ENCODE assay signal across 28 mouse cellular contexts in genomic region chr1:151258090-151258954, GRCm38 (mm10). TPM values are rescaled to one million over a fixed set of nuclear protein-coding genes. Genes with fewer than 3 reads are reported as not detected.
DNase-seq lines count a peak whose midpoint lies in the region; ATAC-seq lines count a peak whose summit lies in the region.
"Had no signal": no experiment of that assay in that cellular context is flagged by ENCODE, and none has a peak within 500 bp of the region (broad histone marks: within the 10 kb centered on the region; RNA-seq: fewer than 3 reads in every experiment).

No protein-coding gene starts in this region.

- no peaks in the 10 kb centered on the region for H3K9me3 ChIP-seq in liver, embryonic 12.5 days (replicated peaks)
- H3K9me3 ChIP-seq in liver, embryonic 11.5 days (ENCODE audit: control insufficient read depth, low read length), result no peaks in the 10 kb centered on the region
- H3K9me3 ChIP-seq: embryonic facial prominence, embryonic 15.5 days; forebrain, embryonic 15.5 days; limb, embryonic 12.5 days; midbrain, embryonic 13.5 days; neural tube, embryonic 15.5 days had no signal

- H3K4me3 ChIP-seq in liver, embryonic 12.5 days, result no peak overlapping the region
- H3K4me3 ChIP-seq in liver, embryonic 11.5 days (ENCODE audit: low read depth, low read length), result no peak overlapping the region
- H3K4me3 ChIP-seq: embryonic facial prominence, embryonic 15.5 days; forebrain, embryonic 15.5 days; gastrocnemius, adult 2 months; heart, adult 2 months; limb, embryonic 12.5 days; midbrain, embryonic 13.5 days; myocyte; neural tube, embryonic 15.5 days had no signal

- peaks cover 20% of the 10 kb centered on the region for H3K4me1 ChIP-seq in liver, embryonic 12.5 days
- peaks cover 8% of the 10 kb centered on the region for H3K4me1 ChIP-seq in liver, embryonic 11.5 days (replicated peaks; ENCODE audit: control insufficient read depth, insufficient read depth, low read length)
- H3K4me1 ChIP-seq: neural tube, embryonic 15.5 days had no signal

- ATAC-seq in frontal cortex, adult (ENCODE audit: low TSS enrichment), result peak; percentile 92
- peak; percentile 24; the same call in 1 of the 2 replicates for ATAC-seq in liver, embryonic 12.5 days
- no peak; the same call in 1 of the 2 replicates for ATAC-seq in liver, embryonic 11.5 days (replicated peaks; ENCODE audit: low FRiP score)
- ATAC-seq in megakaryocyte-erythroid progenitor cell, adult 5-6 weeks (replicated peaks; ENCODE audit: low FRiP score, low TSS enrichment, poor library complexity, severe bottlenecking), result peak; percentile 50; the same call in 1 of the 2 replicates
- ATAC-seq: CD4-positive, CD25-positive, alpha-beta regulatory T cell, adult 4 months; forebrain, embryonic 15.5 days; midbrain, embryonic 13.5 days had no signal

- 42% methylated on average over 14 of the region's 14 CpGs for WGBS in liver, embryonic 12.5 days (ENCODE audit: insufficient replicate concordance)
- WGBS in liver, embryonic 11.5 days, result 51% methylated on average over 14 of the region's 14 CpGs

- H3K27ac ChIP-seq in liver, embryonic 12.5 days, result no peak overlapping the region
- no peak overlapping the region for H3K27ac ChIP-seq in liver, embryonic 11.5 days (ENCODE audit: low read depth, low read length)
- H3K27ac ChIP-seq: embryonic facial prominence, embryonic 15.5 days; forebrain, embryonic 15.5 days; gastrocnemius, adult 2 months; heart, adult 2 months; hindbrain, embryonic 14.5 days; limb, embryonic 12.5 days; midbrain, embryonic 13.5 days; neural tube, embryonic 15.5 days; stomach, postnatal 0 days had no signal

- DNase-seq in frontal cortex, postnatal 10 days (ENCODE audit: low spot score in 2 of 2), result no peak
- DNase-seq in liver, embryonic 11.5 days (ENCODE audit: low spot score), result no peak
- DNase-seq in brain, adult 2 months (ENCODE audit: low read depth, low spot score), result peak; percentile 21
- no peak for DNase-seq in spleen, postnatal 10 days (ENCODE audit: low spot score in 2 of 2)
- DNase-seq in lung, adult 18-20 months, result no peak
- DNase-seq: cerebellum, adult 9-11 months; gastrocnemius, adult 2 months; heart, adult 2 months; kidney, adult 18-20 months; lung, postnatal 36 days; right cerebral cortex, postnatal 25 days; thymus, postnatal 14 days had no signal

- H3K9ac ChIP-seq in liver, embryonic 12.5 days, result no peak overlapping the region
- H3K9ac ChIP-seq in liver, embryonic 11.5 days (ENCODE audit: low read depth, low read length), result no peak overlapping the region
- H3K9ac ChIP-seq: embryonic facial prominence, embryonic 15.5 days; forebrain, embryonic 15.5 days; hindbrain, embryonic 14.5 days; limb, embryonic 12.5 days; midbrain, embryonic 13.5 days; neural tube, embryonic 15.5 days had no signal

- no peak overlapping the region for H3K4me2 ChIP-seq in liver, embryonic 12.5 days
- H3K4me2 ChIP-seq in liver, embryonic 11.5 days, result no peak overlapping the region
- H3K4me2 ChIP-seq: embryonic facial prominence, embryonic 15.5 days; forebrain, embryonic 15.5 days; hindbrain, embryonic 14.5 days; limb, embryonic 12.5 days; midbrain, embryonic 13.5 days; neural tube, embryonic 15.5 days had no signal

- no peaks in the 10 kb centered on the region for H3K36me3 ChIP-seq in liver, embryonic 12.5 days
- no peaks in the 10 kb centered on the region for H3K36me3 ChIP-seq in liver, embryonic 11.5 days (ENCODE audit: control insufficient read depth, insufficient read depth, low read length)
- H3K36me3 ChIP-seq: embryonic facial prominence, embryonic 15.5 days; forebrain, embryonic 15.5 days; limb, embryonic 12.5 days; midbrain, embryonic 13.5 days; neural tube, embryonic 15.5 days had no signal

- no peaks in the 10 kb centered on the region for H3K27me3 ChIP-seq in liver, embryonic 12.5 days (replicated peaks)
- no peaks in the 10 kb centered on the region for H3K27me3 ChIP-seq in liver, embryonic 11.5 days (replicated peaks; ENCODE audit: control insufficient read depth, insufficient read depth, low read length)
- H3K27me3 ChIP-seq: embryonic facial prominence, embryonic 15.5 days; forebrain, embryonic 15.5 days; limb, embryonic 12.5 days; midbrain, embryonic 13.5 days; neural tube, embryonic 15.5 days had no signal

RNA-seq across cellular contexts. Expression of gene Gm47996, which starts 48.4 kb away (rescaled TPM):
- 0.35 and 0.83 TPM in 2 replicates for polyA plus RNA-seq in liver, embryonic 12.5 days (2016; fragmentation: Nextera tagmentation; extraction: Ambion mirVana)
- polyA plus RNA-seq in liver, embryonic 11.5 days (2014; fragmentation: Nextera tagmentation; extraction: Ambion mirVana), result 0.26 and 0.27 TPM in 2 replicates
- total RNA-seq in megakaryocyte-erythroid progenitor cell, adult 5-6 weeks (2014; fragmentation: Nextera tagmentation), result not detected in 2 replicates
- total RNA-seq in megakaryocyte-erythroid progenitor cell, adult 5-6 weeks (2017), result not detected in 2 replicates
- total RNA-seq: adrenal gland, postnatal 4 days; heart, adult 2 months; layer of hippocampus, adult 8-10 months; left cerebral cortex, adult 8-10 months had no signal
- polyA plus RNA-seq: CD4-positive, CD25-positive, alpha-beta regulatory T cell, adult 4 months; embryonic facial prominence, embryonic 15.5 days; forebrain, embryonic 15.5 days; heart, adult 2 months; heart, postnatal 0 days; hindbrain, embryonic 14.5 days; limb, embryonic 12.5 days; midbrain, embryonic 13.5 days; neural tube, embryonic 15.5 days; stomach, postnatal 0 days had no signal

RNA-seq across cellular contexts. Expression of gene 3110040M04Rik, which starts 54.4 kb away (rescaled TPM):
- polyA plus RNA-seq in liver, embryonic 12.5 days (2016; fragmentation: Nextera tagmentation; extraction: Ambion mirVana), result 1.3 and 1.6 TPM in 2 replicates
- polyA plus RNA-seq in liver, embryonic 11.5 days (2014; fragmentation: Nextera tagmentation; extraction: Ambion mirVana), result 1.0 and 1.2 TPM in 2 replicates
- total RNA-seq in megakaryocyte-erythroid progenitor cell, adult 5-6 weeks (2014; fragmentation: Nextera tagmentation), result not detected in 2 replicates
- total RNA-seq in megakaryocyte-erythroid progenitor cell, adult 5-6 weeks (2017), result 3.3 TPM in 1 of 2 replicates, not detected in the other
- total RNA-seq: adrenal gland, postnatal 4 days; heart, adult 2 months; layer of hippocampus, adult 8-10 months; left cerebral cortex, adult 8-10 months had no signal
- polyA plus RNA-seq: CD4-positive, CD25-positive, alpha-beta regulatory T cell, adult 4 months; embryonic facial prominence, embryonic 15.5 days; forebrain, embryonic 15.5 days; heart, adult 2 months; heart, postnatal 0 days; hindbrain, embryonic 14.5 days; limb, embryonic 12.5 days; midbrain, embryonic 13.5 days; neural tube, embryonic 15.5 days; stomach, postnatal 0 days had no signal
